Mouse (Mus musculus): ENCODE measurements around the gene Tcf7l2. TPM values are rescaled to one million over a fixed set of nuclear protein-coding genes. Genes with fewer than 3 reads are reported as not detected.

The Tcf7l2 gene
- total and polyA plus RNA-seq, 3 experiments, result not detected

GRCm38 (mm10) chr19:55788905-55789295 lies 47.3 kb downstream of the Tcf7l2 start:
- DNase-seq (ENCODE audit: extremely low read depth), result no peak
- peaks cover 61% of the 10 kb centered on the region for H3K27me3 ChIP-seq (replicated peaks)
- dilution Hi-C loops (cut with MboI; ENCODE audit: extremely low pct_ligation_motif_present, extremely low pct_unique_long_range_greater_than_20kb, low sequenced_read_pairs), result no loop called here
- no peak overlapping the region for H3K9ac ChIP-seq (ENCODE audit: insufficient read depth, low read depth)
- no peak overlapping the region for H3K4me2 ChIP-seq (ENCODE audit: insufficient read depth, low read depth, poor library complexity, severe bottlenecking)
- no peak overlapping the region for H3K27ac ChIP-seq (ENCODE audit: insufficient read depth, low read depth)
- peaks cover 21 to 42% of the 10 kb centered on the region in 2 experiments for H3K4me1 ChIP-seq (ENCODE audit: control insufficient read depth in 1 of 2, insufficient read depth in 2 of 2)
- no peaks in the 10 kb centered on the region for H3K36me3 ChIP-seq (replicated peaks in 1 of 2; ENCODE audit: control insufficient read depth in 1 of 2, insufficient read depth in 1 of 2, low read length in 1 of 2)
- H3K9me3 ChIP-seq (replicated peaks; ENCODE audit: low read length), result peaks cover 18% of the 10 kb centered on the region
- TF ChIP-seq SMC3 (IDR thresholded peaks at IDR 0.05; ENCODE audit: low read depth, low read length), result no peak
- no peak for TF ChIP-seq RCOR1 (conservative IDR thresholded peaks at IDR 0.05; ENCODE audit: low read depth, low read length)
- TF ChIP-seq USF1 (IDR thresholded peaks at IDR 0.05; ENCODE audit: low read depth, low read length), result no peak
- no peak for TF ChIP-seq BHLHE40 (IDR thresholded peaks at IDR 0.05; ENCODE audit: low read depth, low read length)
- TF ChIP-seq SIN3A (IDR thresholded peaks at IDR 0.05; ENCODE audit: low read length), result no peak
- TF ChIP-seq E2F4 (IDR thresholded peaks at IDR 0.05; ENCODE audit: insufficient replicate concordance, low read depth, low read length), result no peak
- TF ChIP-seq CTCF (conservative IDR thresholded peaks at IDR 0.05 in 1 of 2, IDR thresholded peaks at IDR 0.05 in 1 of 2; ENCODE audit: low read depth in 2 of 2, low read length in 2 of 2), result no peak
- no peak for TF ChIP-seq JUN (IDR thresholded peaks at IDR 0.05; ENCODE audit: insufficient read depth, low read depth, low read length)
- in situ Hi-C loops (cut with MboI; ENCODE audit: low pct_ligation_motif_present, low pct_unique_long_range_greater_than_20kb, low sequenced_read_pairs), result no loop called here
- no peak overlapping the region for H3K4me3 ChIP-seq (replicated peaks in 1 of 3; ENCODE audit: low read depth in 2 of 3, low read length in 2 of 3, poor library complexity in 1 of 3)
- H3K79me2 ChIP-seq (replicated peaks; ENCODE audit: control insufficient read depth, extremely low read depth, insufficient read depth, poor library complexity, severe bottlenecking), result no peaks in the 10 kb centered on the region

GRCm38 (mm10) chr19:55789838-55790237 lies 48.2 kb downstream of the Tcf7l2 start:
- Histone ChIP-seq H3K27ac (ENCODE audit: insufficient read depth, low read depth) (no peak overlapping the region), H3K9ac (ENCODE audit: insufficient read depth, low read depth) (no peak overlapping the region), H3K79me2 (replicated peaks; ENCODE audit: control insufficient read depth, extremely low read depth, insufficient read depth, poor library complexity, severe bottlenecking) (no peaks in the 10 kb centered on the region), H3K4me3 (replicated peaks in 1 of 3; ENCODE audit: low read depth in 2 of 3, low read length in 2 of 3, poor library complexity in 1 of 3) (no peak overlapping the region), H3K36me3 (replicated peaks in 1 of 2; ENCODE audit: control insufficient read depth in 1 of 2, insufficient read depth in 1 of 2, low read length in 1 of 2) (no peaks in the 10 kb centered on the region), H3K9me3 (replicated peaks; ENCODE audit: low read length) (peaks cover 18% of the 10 kb centered on the region), H3K4me1 (ENCODE audit: control insufficient read depth in 1 of 2, insufficient read depth in 2 of 2) (peaks cover 21 to 42% of the 10 kb centered on the region in 2 experiments), H3K27me3 (replicated peaks) (peaks cover 61% of the 10 kb centered on the region), H3K4me2 (ENCODE audit: insufficient read depth, low read depth, poor library complexity, severe bottlenecking) (no peak overlapping the region)
- no peak for DNase-seq (ENCODE audit: extremely low read depth)
- dilution Hi-C loops (cut with MboI; ENCODE audit: extremely low pct_ligation_motif_present, extremely low pct_unique_long_range_greater_than_20kb, low sequenced_read_pairs) (no loop called here), in situ Hi-C loops (cut with MboI; ENCODE audit: low pct_ligation_motif_present, low pct_unique_long_range_greater_than_20kb, low sequenced_read_pairs) (no loop called here)
- no peak for TF ChIP-seq EP300 (IDR thresholded peaks at IDR 0.05; ENCODE audit: low read length)
- no peak for TF ChIP-seq NRF1 (IDR thresholded peaks at IDR 0.05; ENCODE audit: low read depth, low read length)
- no peak for TF ChIP-seq UBTF (IDR thresholded peaks at IDR 0.05; ENCODE audit: low read depth, low read length)
- no peak for TF ChIP-seq MXI1 (IDR thresholded peaks at IDR 0.05; ENCODE audit: low read depth, low read length)
- no peak for TF ChIP-seq PAX5 (IDR thresholded peaks at IDR 0.05; ENCODE audit: low read length)
- TF ChIP-seq MAZ (IDR thresholded peaks at IDR 0.05; ENCODE audit: low read depth, low read length), result no peak
- TF ChIP-seq JUN (IDR thresholded peaks at IDR 0.05; ENCODE audit: insufficient read depth, low read depth, low read length), result no peak

- Histone ChIP-seq H3K9ac (ENCODE audit: insufficient read depth, low read depth) (no peak overlapping the region), H3K27ac (ENCODE audit: insufficient read depth, low read depth) (no peak overlapping the region), H3K4me1 (ENCODE audit: control insufficient read depth in 1 of 2, insufficient read depth in 2 of 2) (peaks cover 21 to 42% of the 10 kb centered on the region in 2 experiments), H3K9me3 (replicated peaks; ENCODE audit: low read length) (peaks cover 14% of the 10 kb centered on the region), H3K27me3 (replicated peaks) (peaks cover 57% of the 10 kb centered on the region), H3K36me3 (replicated peaks in 1 of 2; ENCODE audit: control insufficient read depth in 1 of 2, insufficient read depth in 1 of 2, low read length in 1 of 2) (no peaks in the 10 kb centered on the region), H3K4me2 (ENCODE audit: insufficient read depth, low read depth, poor library complexity, severe bottlenecking) (no peak overlapping the region), H3K79me2 (replicated peaks; ENCODE audit: control insufficient read depth, extremely low read depth, insufficient read depth, poor library complexity, severe bottlenecking) (no peaks in the 10 kb centered on the region), H3K4me3 (replicated peaks in 1 of 3; ENCODE audit: low read depth in 2 of 3, low read length in 2 of 3, poor library complexity in 1 of 3) (no peak overlapping the region)
- dilution Hi-C loops (cut with MboI; ENCODE audit: extremely low pct_ligation_motif_present, extremely low pct_unique_long_range_greater_than_20kb, low sequenced_read_pairs) (no loop called here), in situ Hi-C loops (cut with MboI; ENCODE audit: low pct_ligation_motif_present, low pct_unique_long_range_greater_than_20kb, low sequenced_read_pairs) (no loop called here)
- no peak for DNase-seq (ENCODE audit: extremely low read depth)
- no peak for TF ChIP-seq GABPA (IDR thresholded peaks at IDR 0.05; ENCODE audit: insufficient replicate concordance, low read depth, low read length)
- no peak for TF ChIP-seq CHD1 (IDR thresholded peaks at IDR 0.05; ENCODE audit: low read depth, low read length)
- no peak for TF ChIP-seq MYC (IDR thresholded peaks at IDR 0.05; ENCODE audit: low read depth, low read length)
- no peak for TF ChIP-seq ZC3H11A (IDR thresholded peaks at IDR 0.05; ENCODE audit: low read depth, low read length)
- TF ChIP-seq CHD2 (IDR thresholded peaks at IDR 0.05; ENCODE audit: low read length), result no peak
- TF ChIP-seq TBP (conservative IDR thresholded peaks at IDR 0.05; ENCODE audit: low read depth, low read length), result no peak
- TF ChIP-seq SMC3 (IDR thresholded peaks at IDR 0.05; ENCODE audit: low read depth, low read length), result no peak
- no peak for TF ChIP-seq JUN (IDR thresholded peaks at IDR 0.05; ENCODE audit: insufficient read depth, low read depth, low read length)
- TF ChIP-seq MAX (IDR thresholded peaks at IDR 0.05; ENCODE audit: low read length), result no peak
- no peak for TF ChIP-seq EP300 (IDR thresholded peaks at IDR 0.05; ENCODE audit: low read length)
- TF ChIP-seq MXI1 (IDR thresholded peaks at IDR 0.05; ENCODE audit: low read depth, low read length), result no peak
- TF ChIP-seq RCOR1 (conservative IDR thresholded peaks at IDR 0.05; ENCODE audit: low read depth, low read length), result no peak
- TF ChIP-seq ELF1 (IDR thresholded peaks at IDR 0.05; ENCODE audit: low read depth, low read length), result no peak
- TF ChIP-seq MEF2A (IDR thresholded peaks at IDR 0.05; ENCODE audit: borderline replicate concordance, low read depth, low read length), result no peak
- no peak for TF ChIP-seq CTCF (conservative IDR thresholded peaks at IDR 0.05 in 1 of 2, IDR thresholded peaks at IDR 0.05 in 1 of 2; ENCODE audit: low read depth in 2 of 2, low read length in 2 of 2)
- TF ChIP-seq JUND (conservative IDR thresholded peaks at IDR 0.05; ENCODE audit: low read depth, low read length), result no peak
- TF ChIP-seq MAZ (IDR thresholded peaks at IDR 0.05; ENCODE audit: low read depth, low read length), result no peak
- no peak for TF ChIP-seq TCF12 (IDR thresholded peaks at IDR 0.05; ENCODE audit: low read depth, low read length)
Measured at GRCm38 (mm10) chr19:55791293-55791692, 49.7 kb downstream of the Tcf7l2 start.

All from CH12.LX (cell line).